Mouse (Mus musculus): ENCODE results near the gene Astn1.

- TF ChIP-seq CTCF (IDR thresholded peaks at IDR 0.05 in 2 of 3, conservative IDR thresholded peaks at IDR 0.05 in 1 of 3; ENCODE audit: control insufficient read depth in 1 of 3, insufficient read depth in 1 of 3, low read depth in 2 of 3, low read length in 3 of 3, poor library complexity in 1 of 3, severe bottlenecking in 1 of 3): no peak
- TF ChIP-seq E2F4 (IDR thresholded peaks at IDR 0.05; ENCODE audit: borderline replicate concordance, low read depth, low read length): no peak
- no peak for TF ChIP-seq EP300 (IDR thresholded peaks at IDR 0.05; ENCODE audit: low read depth in 1 of 2, low read length in 2 of 2)
- TF ChIP-seq NRF1 (IDR thresholded peaks at IDR 0.05; ENCODE audit: insufficient read depth, low read depth, low read length, poor library complexity, severe bottlenecking): no peak
- no peak for TF ChIP-seq RCOR1 (IDR thresholded peaks at IDR 0.05; ENCODE audit: low read depth, low read length)
- TF ChIP-seq POLR2A (IDR thresholded peaks at IDR 0.05; ENCODE audit: control insufficient read depth in 1 of 2, insufficient read depth in 1 of 2, low read depth in 1 of 2, low read length in 2 of 2, poor library complexity in 1 of 2): no peak
- TF ChIP-seq ZNF384 (IDR thresholded peaks at IDR 0.05; ENCODE audit: low read depth, low read length): no peak
- TF ChIP-seq KAT2A (conservative IDR thresholded peaks at IDR 0.05; ENCODE audit: low read depth, low read length): no peak
- TF ChIP-seq POLR2AphosphoS2 (IDR thresholded peaks at IDR 0.05; ENCODE audit: low read length): no peak
- TF ChIP-seq USF1 (IDR thresholded peaks at IDR 0.05; ENCODE audit: low read depth, low read length): no peak
- no peak for TF ChIP-seq MYC (IDR thresholded peaks at IDR 0.05; ENCODE audit: low read depth, low read length)
- TF ChIP-seq MAZ (IDR thresholded peaks at IDR 0.05; ENCODE audit: low read depth, low read length): no peak
- no peak for TF ChIP-seq ZC3H11A (IDR thresholded peaks at IDR 0.05; ENCODE audit: low read depth, low read length)
- no peak for TF ChIP-seq TCF12 (IDR thresholded peaks at IDR 0.05; ENCODE audit: low read depth, low read length)
Measured at GRCm38 (mm10) chr1:158414198-158414597, 52.1 kb downstream of the Astn1 start.

Measured in MEL (cell line).